Mouse (Mus musculus): ENCODE measurements at regions not wholly inside any gene's neighbourhood (a gene's known extent, or its start where the extent isn't known, plus 50 kb on each side); places are given as distances from the start of the nearest gene placed in this dataset.
"Not testable (repeated sequence)": the region's sequence is repeated elsewhere in the genome, so short reads cannot be mapped to it uniquely, and the experiment has no call there.

GRCm38 (mm10) chr12:10445738-10446137 lies 55.2 kb downstream of the Rdh14 start:
- DNase-seq: no peak

- no peak for DNase-seq
Measured at GRCm38 (mm10) chr12:10457960-10458655, 67.5 kb downstream of the Rdh14 start.

GRCm38 (mm10) chr12:10461796-10462195 lies 71.2 kb downstream of the Rdh14 start:
- DNase-seq: no peak

- DNase-seq: no peak
Measured at GRCm38 (mm10) chr12:10462956-10463355, 72.4 kb downstream of the Rdh14 start.

GRCm38 (mm10) chr12:10473986-10474385 lies 83.4 kb downstream of the Rdh14 start:
- DNase-seq: no peak

DNA sequence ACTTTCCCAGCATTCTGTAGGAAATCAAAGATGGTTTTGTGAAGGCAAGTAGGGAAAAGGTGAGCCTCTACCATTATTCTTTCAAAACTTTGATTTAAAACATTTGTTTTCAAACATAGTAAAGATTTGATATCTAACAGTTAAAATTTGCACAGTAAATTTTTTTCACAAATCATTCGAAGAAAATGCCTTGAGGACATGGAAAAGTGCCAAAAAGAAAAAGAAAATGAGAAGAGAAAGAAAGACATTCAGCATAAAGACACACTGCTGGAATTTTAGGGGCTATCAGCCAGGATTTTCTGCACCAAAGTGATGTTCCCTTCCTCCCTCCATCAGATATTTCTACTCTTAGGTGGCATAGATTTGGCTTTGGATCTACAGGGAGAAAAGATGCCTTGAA lies 90.2 kb downstream of the Rdh14 start:
- no peak for DNase-seq

DNA sequence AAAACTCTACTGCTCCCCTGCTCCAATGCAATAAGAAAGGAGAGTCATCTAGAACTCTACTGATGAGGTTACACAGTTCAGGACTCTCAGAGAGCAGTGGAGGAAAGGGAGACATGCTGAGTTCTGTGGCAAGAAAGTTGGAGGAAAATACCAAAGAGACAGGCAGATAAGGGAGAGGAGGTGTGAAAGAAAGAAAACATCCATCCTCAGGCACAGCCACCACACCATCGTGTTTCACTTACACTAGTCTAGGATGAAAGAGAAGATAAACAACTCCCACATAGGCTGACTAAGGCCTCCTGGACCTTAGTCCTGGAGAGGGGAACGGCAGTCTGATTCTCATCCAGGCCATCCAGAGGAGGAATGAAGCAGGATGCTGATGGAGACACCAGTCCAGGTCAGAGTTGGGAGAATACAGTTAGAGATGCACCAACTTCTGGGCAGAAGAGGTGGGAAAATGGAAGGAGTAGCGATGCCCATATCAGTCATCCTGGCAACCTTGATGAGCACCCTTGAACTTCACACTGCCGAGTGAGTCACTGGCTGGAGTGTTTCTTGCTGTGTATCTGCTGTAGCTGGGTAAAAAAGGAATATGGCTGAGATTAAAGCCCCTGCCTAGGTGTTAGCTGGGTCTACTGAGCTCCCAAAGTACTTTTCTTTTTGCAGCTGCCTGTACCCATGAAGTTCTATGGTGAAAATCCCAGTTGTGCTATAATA lies 91.9 kb downstream of the Rdh14 start:
- DNase-seq: no peak

GRCm38 (mm10) chr12:10506721-10507120 lies 116.1 kb downstream of the Rdh14 start:
- DNase-seq: no peak

GRCm38 (mm10) chr12:10513526-10513925 lies 123.0 kb downstream of the Rdh14 start:
- DNase-seq: no peak

DNA sequence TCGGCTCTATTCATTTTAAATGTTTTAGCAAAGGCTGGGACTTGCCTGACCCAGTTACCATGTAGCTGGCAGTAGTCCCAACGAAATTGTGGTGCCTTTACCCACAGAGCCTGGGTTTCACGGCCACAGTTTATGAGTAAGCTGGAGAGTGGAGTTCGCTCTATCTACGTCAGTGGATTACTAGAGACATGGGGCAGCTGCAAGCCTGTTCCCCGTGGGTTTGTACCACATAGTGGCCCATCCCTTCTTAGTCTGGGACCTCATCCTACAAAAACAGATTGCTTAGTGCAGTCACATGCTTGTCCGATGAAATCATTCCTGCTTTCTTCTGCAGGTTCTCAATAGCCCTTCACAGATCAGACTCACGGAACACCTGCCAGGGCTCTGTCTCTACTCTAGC lies 123.7 kb downstream of the Rdh14 start:
- no peak for DNase-seq

DNA sequence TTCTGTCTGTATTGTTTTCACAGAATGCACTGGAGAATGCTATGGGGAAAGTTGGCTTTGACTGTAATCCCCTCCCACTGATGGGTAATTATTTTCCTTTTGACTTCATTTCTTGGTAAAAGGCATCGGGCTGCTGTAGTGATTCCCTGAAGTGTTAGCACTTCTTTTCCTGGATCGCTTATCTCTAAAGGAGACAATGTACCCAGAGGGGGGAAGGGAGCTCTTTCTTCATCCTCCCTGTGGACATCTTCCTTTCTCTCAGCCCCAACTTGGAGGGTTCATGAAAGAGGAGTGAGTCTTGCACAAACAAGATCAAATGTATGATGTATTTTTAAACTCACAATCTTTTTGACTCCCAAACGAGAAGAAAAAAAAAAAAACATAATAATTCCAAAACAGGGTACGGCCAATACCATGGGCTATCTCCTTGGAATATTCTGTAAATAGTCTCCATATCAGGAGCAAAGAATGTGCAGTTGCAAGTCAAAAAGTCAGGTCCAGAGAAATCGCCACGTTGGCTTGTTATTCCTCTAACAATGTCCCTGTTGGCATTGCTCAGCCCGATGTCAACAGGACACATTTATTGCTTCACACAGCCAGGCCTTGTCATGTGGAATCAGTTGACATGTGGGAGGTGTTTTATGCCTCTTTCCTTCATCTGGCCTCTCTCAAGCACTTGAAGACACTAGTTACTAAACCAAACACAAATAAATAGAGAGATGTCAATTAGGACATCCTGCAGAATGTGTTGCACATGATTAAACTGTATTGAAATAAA lies 134.1 kb downstream of the Rdh14 start:
- DNase-seq: no peak

DNA sequence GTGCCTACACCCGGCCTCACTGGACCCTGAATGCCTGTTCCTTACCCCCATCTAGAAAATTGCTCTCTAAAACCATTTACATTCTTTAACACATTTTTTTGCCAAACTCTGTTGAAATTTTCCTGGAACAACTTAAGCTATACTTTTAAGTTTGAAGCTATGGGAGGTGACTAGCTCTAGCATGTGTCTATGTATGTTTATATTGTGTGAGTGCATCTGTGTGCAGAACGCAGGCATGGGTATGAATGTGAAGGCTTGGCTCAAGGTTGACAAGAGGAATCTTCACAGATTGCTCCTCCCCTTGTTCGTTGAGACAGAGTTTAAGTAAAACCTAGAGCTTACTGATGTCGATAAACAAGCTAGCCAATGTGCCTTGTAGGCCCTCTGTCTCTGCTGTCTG lies 135.4 kb downstream of the Rdh14 start:
- DNase-seq: no peak

DNA sequence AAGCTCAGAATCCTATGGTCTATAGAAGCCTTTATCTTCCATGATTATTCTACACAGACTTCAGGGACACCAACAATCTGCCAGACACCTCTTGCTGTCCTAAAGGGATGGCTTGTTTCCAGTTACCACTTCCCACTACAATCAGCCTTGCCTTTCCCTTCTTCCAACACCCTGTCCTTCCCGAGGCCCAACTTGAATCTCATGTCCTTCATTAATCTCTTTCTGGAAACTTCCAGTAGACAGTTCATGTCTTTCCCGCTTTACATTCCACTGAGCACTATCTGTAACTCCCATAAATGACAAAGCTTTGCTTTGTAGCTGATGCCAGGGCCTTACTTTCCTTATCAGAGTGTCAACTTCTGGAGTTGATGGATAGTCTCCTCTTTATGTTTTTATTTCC lies 138.5 kb downstream of the Rdh14 start:
- DNase-seq: no peak

DNA sequence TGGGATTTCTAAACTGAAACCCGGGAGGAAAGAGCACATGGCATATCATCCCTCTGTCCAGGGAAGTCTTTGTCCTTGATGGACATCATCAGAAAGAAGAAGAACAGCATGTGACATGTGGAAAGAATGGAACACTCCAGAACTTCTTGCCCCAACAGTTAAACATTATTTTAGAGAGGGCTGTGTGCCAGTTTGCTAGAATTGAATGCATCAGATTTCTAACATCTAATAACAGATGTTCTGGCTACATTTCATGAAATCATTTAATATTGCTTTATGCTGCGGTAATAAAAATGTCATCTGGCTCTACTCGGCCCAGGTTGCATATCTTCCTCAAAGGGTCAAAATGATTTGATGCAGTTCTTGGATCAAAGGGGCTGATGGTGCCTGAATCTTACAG lies 140.4 kb downstream of the Rdh14 start:
- no peak for DNase-seq

- DNase-seq: no peak
Measured at GRCm38 (mm10) chr12:10533971-10534370, 143.4 kb downstream of the Rdh14 start.

DNA sequence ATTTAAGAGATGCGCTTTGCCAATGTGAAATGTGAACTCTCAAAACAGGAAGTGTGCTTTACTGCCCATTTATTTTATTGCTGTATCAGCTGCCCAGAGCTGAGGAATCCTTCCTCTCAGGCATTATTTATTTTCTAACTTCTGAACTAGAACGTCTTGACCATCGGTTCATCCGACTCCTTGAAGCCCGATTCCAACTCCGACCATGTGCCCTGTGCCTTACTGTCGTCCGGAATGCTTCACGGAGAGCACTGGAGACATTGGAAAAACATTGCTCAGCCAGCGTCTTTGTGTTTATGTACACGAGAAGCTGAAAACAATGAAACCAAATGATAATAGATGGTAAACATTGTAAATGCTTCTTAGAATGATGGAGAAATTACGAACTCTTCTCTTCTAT lies 145.7 kb downstream of the Rdh14 start:
- no peak for DNase-seq

GRCm38 (mm10) chr12:10537069-10537468 lies 146.5 kb downstream of the Rdh14 start:
- no peak for DNase-seq

GRCm38 (mm10) chr12:10549481-10550201 lies 159.1 kb downstream of the Rdh14 start:
- no peak for DNase-seq

DNA sequence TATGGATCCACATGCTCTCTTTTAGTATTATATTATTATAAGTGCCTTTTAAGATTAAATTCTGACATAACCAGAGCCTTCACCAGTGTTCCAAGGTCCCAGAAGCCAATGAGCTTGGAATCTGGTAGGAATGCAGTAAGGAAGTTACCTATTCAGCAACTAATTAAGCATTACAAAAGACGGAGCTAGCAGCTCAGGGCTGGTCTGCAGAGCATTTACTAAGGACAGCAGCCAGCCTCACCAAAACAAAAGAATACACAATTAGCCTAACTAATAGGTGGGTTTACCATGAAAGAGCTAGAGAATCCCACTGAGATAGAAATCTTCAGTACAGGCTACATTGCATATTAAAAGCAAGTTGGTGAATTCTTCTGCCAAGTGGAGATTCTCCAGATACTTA lies 164.1 kb downstream of the Rdh14 start:
- not testable (repeated sequence) for DNase-seq

- DNase-seq: no peak
Measured at GRCm38 (mm10) chr12:10562966-10563365, 172.4 kb downstream of the Rdh14 start.

DNA sequence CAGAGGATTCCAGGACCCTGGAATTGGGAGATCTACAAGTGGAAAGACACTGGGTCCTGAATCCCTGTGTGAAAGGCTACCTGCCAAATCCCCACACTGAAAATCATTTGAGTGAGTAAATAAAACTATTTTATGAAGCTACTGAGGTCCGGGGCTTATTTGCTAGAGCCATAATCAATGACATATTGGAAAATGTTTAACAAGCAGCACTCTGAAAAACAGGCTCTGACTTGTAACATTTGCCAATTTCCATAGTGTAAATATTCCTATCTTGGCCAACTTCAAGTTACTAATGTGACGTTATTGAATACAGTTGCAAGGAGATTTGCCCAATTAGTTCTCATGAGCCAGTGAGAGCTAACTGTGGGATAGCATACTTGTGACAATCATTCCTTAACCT lies 177.3 kb downstream of the Rdh14 start:
- DNase-seq: no peak

DNA sequence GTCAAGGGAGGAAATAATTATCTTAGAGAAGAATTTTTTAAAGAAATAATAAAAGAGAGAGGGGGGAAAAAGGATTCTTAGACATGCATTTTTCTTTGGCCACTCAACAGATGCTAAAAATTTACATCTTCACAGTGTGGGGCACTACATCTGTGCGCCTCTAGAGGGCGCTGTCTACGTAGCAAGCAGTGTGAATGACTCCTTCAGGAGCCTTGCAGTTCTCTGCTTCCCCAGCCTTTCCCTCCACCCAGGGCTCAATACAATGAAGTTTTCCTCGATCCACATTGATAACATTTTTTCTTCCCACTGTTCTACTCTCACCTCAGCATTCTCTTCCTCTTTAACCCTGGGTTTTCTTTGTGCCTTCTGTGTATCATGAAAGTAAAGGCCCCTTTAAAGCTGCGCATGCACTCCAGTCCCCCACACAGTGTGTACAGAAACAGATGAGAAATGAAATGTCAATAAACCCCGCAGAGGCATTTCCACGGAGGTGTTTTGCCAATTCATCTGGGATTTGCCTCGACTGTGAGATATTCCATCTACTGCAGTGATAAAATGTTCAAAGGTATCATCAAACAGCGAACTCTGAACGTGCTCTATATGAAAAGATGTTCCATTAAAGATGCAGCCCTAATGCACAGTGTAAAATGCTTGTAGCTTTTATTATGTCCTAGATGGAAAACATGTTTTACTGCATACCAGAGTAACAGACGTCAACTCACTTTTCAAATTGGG lies 181.2 kb downstream of the Rdh14 start:
- DNase-seq: no peak

DNA sequence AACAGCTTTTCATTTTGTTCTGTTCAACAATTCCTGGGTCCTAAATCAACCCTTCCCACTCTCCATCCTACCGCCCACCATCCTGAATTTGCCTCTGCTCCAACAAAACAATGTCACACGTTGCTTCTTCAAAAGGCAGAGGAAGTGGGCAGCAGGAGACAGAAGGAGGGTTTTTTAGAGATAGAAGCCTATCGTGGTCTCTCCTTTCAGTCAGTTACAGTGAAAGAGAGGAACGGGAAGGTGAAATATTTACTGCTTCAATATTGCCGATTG lies 181.7 kb downstream of the Rdh14 start:
- no peak for DNase-seq

Measured in B cell, adult 2 months (primary cell).